Mouse (Mus musculus): ENCODE measurements around the gene Kcnk13.

DNA sequence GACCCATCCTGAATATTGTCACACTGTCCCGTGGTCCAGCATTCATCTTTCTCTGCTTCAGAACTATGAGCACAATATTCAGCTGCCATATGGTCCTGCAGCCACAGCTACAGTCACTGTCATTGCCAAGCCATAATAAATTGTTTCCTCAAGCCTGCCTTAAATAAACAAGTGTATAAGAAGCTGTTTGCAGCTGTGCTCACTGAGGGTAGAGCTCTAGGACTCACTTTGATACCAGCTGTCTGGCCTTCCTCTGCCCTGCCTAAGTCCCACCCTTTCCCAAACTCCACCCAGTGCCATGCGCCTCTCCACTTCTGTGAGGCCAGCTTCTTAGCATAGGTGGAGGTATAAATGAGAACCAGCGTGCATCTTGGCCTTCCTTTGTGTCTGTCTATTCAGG is 30.7 kb upstream of the Kcnk13 start:
- no peak for TF ChIP-seq POLR2A (IDR thresholded peaks at IDR 0.05; ENCODE audit: low read depth, low read length)
- no peak for TF ChIP-seq CTCF (IDR thresholded peaks at IDR 0.05; ENCODE audit: extremely low read depth, insufficient read length, insufficient replicate concordance, low read depth, low read length)

All from small intestine, adult 2 months (tissue).